Mouse (Mus musculus) embryonic facial prominence, embryonic 11.5 days (tissue): Measurements from ENCODE around the gene Cox7b2. TPM values are rescaled to one million over a fixed set of nuclear protein-coding genes. Genes with fewer than 3 reads are reported as not detected.

Experiments
- ATAC-seq: fragments of 200-750 bp; cut with Nextera tagmentation; replicated peaks from 2 replicates; pipeline ENCODE4 v1.8.0; 2017; ENCODE audit warnings: low read depth; ENCODE audit not compliant: insufficient number of reproducible peaks, low FRiP score, low TSS enrichment
- DNase-seq: peaks from one replicate; pipeline ENCODE4 v3.0.0-alpha.2; 2015; ENCODE audit warnings: low spot score
- H3K27ac ChIP-seq: fragments of 300-500 bp; sonication (generic); replicated peaks from 2 replicates; pipeline ENCODE4 v1.5.1; 2014; ENCODE audit warnings: mild to moderate bottlenecking, low read depth, low read length, control low read depth
- H3K27me3 ChIP-seq: fragments of 300-500 bp; sonication (generic); 2 replicates; pipeline ENCODE4 v1.6.1; 2014; ENCODE audit warnings: mild to moderate bottlenecking, low read length, moderate library complexity, mixed read lengths; ENCODE audit not compliant: control insufficient read depth, insufficient read depth
- H3K36me3 ChIP-seq: fragments of 300-500 bp; sonication (generic); replicated peaks from 2 replicates; pipeline ENCODE4 v1.6.1; 2014; ENCODE audit warnings: low read depth, mild to moderate bottlenecking, low read length, moderate library complexity, mixed read lengths; ENCODE audit not compliant: control insufficient read depth, insufficient read depth
- H3K4me1 ChIP-seq: fragments of 300-500 bp; sonication (generic); 2 replicates; pipeline ENCODE4 v1.6.1; 2014; ENCODE audit warnings: low read length, mixed read lengths; ENCODE audit not compliant: control insufficient read depth, insufficient read depth
- H3K4me2 ChIP-seq: fragments of 300-500 bp; sonication (generic); 2 replicates; pipeline ENCODE4 v1.6.1; 2014; ENCODE audit warnings: low read depth, mild to moderate bottlenecking, control low read depth, low read length, moderate library complexity
- H3K4me3 ChIP-seq: fragments of 300-500 bp; sonication (generic); 2 replicates; pipeline ENCODE4 v1.5.1; 2014; ENCODE audit warnings: low read depth, low read length, control low read depth
- H3K9ac ChIP-seq: fragments of 300-500 bp; sonication (generic); replicated peaks from 2 replicates; pipeline ENCODE4 v1.6.1; 2014; ENCODE audit warnings: mild to moderate bottlenecking, control low read depth, low read length
- H3K9me3 ChIP-seq: fragments of 300-500 bp; sonication (generic); replicated peaks from 2 replicates; pipeline ENCODE4 v1.6.1; 2016; ENCODE audit warnings: mild to moderate bottlenecking, low read length, inconsistent platforms, mixed read lengths; ENCODE audit not compliant: control insufficient read depth
- WGBS: fragments of 180-500 bp; shearing (Covaris S2); extraction: QIAGEN DNeasy Blood & Tissue Kit; methylation state at CpG from one replicate; pipeline ENCODE4 v1.1.7; 2014; 5-methylcytosine and 5-hydroxymethylcytosine counted together
- polyA plus RNA-seq: library from polyadenylated mRNA; unstranded; fragments of >200 nt; fragmentation: Nextera tagmentation; extraction: Ambion mirVana; gene quantifications from 2 replicates; pipeline ENCODE4 v1.2.1, GENCODE M21; 2014

Gene Cox7b2
- polyA plus RNA-seq, 1 experiment from 2014 or later = not detected

DNA sequence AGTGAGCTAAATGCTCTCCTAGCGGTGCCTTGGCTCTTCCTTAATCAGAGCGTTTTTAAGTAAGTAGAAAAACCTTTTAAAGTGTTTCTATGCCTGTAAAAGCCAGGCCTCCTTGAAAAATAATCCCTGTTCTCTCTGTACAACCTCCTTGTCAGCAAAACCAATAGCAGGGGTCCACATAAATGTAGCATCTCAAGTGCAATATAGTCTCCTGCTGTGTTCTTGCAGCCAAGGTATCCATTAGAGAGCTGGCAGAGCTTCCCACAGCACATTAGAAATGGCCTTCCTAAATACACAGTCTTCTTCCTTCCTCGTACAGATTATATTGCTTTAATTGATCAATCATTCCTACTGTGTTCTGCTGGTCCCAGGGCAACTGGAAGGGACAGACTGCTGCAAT, 91.0 kb downstream of the Cox7b2 start:
- WGBS = 63% methylated on average over 3 of the region's 3 CpGs
- DNase-seq = no peak
- ATAC-seq = no peak
- Histone ChIP-seq H3K27ac (no peak overlapping the region), H3K36me3 (no peaks in the 10 kb centered on the region), H3K9ac (no peak overlapping the region), H3K4me2 (no peak overlapping the region), H3K4me3 (no peak overlapping the region), H3K9me3 (no peaks in the 10 kb centered on the region), H3K27me3 (no peaks in the 10 kb centered on the region), H3K4me1 (no peaks in the 10 kb centered on the region)

- H3K4me1 ChIP-seq = no peaks in the 10 kb centered on the region
- H3K27me3 ChIP-seq = no peaks in the 10 kb centered on the region
- H3K9me3 ChIP-seq = no peaks in the 10 kb centered on the region
- H3K27ac ChIP-seq = no peak overlapping the region
- 82% methylated on average over 6 of the region's 6 CpGs for WGBS
- H3K9ac ChIP-seq = no peak overlapping the region
- H3K36me3 ChIP-seq = no peaks in the 10 kb centered on the region
- no peak for ATAC-seq
- H3K4me2 ChIP-seq = no peak overlapping the region
- DNase-seq = no peak
- H3K4me3 ChIP-seq = no peak overlapping the region
Measured at GRCm38 (mm10) chr5:71440174-71440573, 107.8 kb downstream of the Cox7b2 start.

Other genes starting within 250 kb of the Cox7b2 start
- 0.58 and 0.86 TPM in 2 replicates for gene Gabrb1, start 109.9 kb upstream of the Cox7b2 start, polyA plus RNA-seq
- gene Gabra4, start 110.1 kb upstream of the Cox7b2 start, polyA plus RNA-seq = 3.8 and 4.3 TPM in 2 replicates